Mouse (Mus musculus) ovary, postnatal 10 days (tissue): ENCODE data around the gene Fam214b.

Experiments used
- DNase-seq: peaks from one replicate; pipeline ENCODE4 v3.0.0; 2022; ENCODE audit warnings: low spot score

Fam214b gene

DNA sequence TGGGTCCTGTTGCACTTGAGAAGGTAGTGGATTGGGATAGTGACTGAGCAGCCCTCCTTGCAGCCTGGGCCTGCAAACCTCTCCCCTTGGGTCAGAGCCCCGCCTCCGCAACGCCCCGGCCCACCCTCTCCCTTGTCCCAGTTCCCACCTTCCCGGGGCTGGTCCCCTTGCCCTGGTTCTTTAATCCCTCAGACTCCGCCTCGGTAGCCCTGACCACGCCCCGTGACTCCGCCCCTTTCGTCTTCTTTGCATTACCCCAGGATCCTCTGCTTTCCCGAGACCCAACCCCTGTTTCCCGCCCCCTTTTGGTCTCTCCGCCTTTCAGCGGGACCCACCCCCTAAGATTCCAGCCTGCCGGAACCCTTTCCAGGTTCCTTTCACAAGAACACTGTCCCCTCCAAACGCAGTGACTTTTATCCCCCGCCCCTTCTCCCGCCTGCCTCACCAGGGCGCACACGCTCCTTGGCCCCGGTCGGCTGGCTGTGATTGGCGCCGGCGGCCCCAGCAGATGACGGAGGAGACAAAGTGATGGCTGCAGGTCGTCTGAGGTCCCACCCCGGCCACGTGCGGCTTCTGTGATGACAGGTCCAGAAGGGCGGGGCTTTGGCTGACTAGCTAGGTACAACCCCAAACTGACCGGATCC lies at the start of gene Fam214b:
Gene Fam214b, minus strand, starts transcription at position 562 of the 644 bp plus-strand sequence.
- peak; percentile 93 for DNase-seq

DNA sequence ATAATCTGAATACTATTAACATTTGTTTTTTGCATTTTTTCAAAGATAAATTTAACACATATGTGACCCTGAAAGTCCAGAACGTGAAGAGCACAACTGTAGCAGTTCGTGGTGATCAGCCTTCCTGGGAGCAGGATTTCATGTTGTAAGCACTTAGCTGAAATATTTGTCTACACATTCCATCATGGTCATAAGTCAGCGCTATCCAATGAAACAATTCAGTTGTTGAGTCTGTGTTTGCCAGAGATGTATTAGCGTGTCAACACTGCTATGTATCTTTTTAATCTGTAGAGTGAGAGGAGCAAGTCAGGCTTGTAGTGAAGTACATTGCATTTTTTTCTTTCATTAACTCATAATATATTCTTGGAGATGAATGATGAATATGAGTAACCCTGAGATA lies 45.2 kb upstream of the Fam214b start:
- no peak for DNase-seq

DNA sequence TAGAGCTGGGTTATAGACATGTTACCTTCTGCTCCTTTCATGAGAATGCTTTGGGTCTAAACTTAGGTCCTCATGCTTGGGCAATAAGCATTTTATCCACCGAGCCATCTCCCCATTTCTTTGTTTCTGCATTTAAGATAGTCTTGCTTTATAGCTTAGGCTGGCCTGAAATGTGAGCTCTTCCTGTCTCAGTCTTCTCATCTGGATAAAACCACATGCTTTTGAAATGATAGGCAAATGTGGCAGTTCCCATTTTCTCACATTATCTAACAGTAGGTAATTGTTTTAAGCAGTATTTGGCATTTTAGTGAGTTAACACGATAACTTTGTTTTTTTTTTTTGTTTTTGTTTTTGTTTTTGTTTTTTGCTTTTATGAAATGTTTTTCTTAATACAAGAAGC lies 43.9 kb upstream of the Fam214b start:
- no peak for DNase-seq

DNA sequence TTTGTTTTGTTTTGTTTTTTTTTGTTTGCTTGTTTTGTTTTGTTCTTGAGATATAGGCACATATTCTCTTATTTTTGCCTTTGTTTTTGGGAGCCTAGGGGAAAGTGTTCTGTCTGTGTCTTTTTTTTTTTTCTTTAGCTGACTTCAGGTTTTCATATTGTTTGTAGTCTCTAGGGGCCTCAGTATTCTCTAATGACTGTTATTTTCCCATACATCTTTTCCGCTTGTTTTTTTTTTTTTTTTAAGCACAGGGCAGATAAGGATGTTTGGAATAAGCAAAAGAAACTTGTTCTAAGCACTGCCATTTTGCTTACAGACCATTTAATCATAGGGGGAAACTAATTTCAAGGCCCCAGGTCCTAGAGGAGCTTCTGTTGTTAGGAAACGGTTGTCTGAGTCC lies 36.4 kb upstream of the Fam214b start:
- no peak for DNase-seq

DNA sequence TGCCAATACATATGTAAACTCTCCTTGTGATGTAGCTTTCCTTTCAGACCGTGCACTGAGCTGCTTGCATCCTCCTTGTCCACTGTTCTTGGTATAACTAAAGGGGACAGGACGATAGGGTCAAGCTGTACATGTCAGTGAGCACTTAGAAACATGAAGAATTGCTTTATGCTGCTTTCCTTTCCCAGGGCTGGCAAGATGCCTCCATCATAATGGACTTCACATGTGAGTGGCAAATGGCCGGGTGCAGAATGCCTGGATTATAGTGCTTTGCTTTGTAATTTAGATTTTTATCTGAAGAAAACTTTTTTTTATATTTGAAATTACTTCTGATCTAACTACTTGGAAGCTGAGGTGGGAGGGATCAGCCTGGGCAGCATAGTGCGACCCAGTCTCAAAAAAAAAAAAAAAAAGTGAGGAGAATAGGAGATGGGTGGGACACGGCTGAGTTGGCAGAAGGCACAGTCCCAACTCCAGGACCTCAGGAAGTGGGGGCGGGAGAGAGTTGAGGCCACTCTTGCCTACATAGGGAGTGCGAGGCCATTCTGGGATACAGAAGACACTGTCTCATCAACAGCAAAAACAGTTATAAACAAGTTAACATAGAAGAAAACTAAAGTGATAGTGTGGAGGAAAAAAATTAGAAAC lies 32.2 kb upstream of the Fam214b start:
- DNase-seq, result no peak

DNA sequence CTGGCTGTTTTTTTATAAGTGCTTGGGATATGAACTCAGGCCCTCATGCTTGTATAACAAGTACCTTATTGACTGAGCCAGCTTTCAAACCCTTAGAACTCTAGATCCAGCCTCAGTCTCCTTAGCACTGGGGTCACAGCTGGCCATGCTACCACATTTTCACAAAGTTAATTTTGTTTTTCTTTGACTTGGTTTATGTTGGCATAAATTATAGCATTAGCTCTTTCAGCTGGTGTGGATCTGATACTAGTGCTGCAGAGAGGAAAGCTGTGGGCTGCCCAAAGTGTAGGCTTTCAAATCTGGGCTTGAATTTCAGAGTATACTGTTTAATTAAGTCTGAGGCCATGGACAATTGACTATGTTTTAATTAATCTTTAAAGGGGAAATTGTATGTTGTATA lies 28.9 kb upstream of the Fam214b start:
- DNase-seq, result no peak

DNA sequence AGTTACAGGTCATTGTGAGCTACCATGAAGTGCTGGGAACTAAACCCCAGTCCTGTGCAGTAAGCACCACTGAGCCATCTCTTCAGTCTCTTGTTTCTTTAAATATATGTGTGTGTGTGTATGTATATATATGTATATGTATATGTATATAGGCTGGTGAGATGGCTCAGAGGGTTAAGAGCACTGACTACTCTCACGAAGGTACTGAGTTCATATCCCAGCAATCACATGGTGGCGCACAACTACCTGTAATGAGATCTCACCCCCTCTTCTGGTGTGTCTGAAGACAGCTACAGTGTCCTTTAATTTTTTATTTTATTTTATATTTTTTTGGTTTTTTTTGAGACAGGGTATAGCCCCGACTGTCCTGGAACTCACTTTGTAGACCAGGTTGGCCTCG lies 19.5 kb upstream of the Fam214b start:
- no peak for DNase-seq

DNA sequence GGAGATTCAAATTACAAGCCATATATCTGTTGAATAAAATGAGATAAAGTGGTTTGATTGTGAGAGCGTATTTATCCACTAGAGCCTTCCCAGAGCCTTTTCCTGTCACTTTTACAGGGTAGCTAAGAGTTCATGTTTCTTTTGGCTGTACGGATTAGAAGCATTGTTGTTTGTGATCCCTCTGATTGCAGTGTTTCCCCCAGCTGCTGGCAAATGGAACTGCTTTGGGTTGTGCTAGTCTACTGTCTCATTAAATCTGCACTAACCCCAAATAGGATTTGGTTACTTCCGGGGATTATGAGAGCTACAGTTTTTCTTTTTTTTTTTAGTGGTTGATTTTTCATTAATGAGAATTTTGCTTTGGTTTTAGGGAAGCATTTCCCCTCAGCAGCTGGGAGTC lies 14.3 kb upstream of the Fam214b start:
- DNase-seq, result no peak

DNA sequence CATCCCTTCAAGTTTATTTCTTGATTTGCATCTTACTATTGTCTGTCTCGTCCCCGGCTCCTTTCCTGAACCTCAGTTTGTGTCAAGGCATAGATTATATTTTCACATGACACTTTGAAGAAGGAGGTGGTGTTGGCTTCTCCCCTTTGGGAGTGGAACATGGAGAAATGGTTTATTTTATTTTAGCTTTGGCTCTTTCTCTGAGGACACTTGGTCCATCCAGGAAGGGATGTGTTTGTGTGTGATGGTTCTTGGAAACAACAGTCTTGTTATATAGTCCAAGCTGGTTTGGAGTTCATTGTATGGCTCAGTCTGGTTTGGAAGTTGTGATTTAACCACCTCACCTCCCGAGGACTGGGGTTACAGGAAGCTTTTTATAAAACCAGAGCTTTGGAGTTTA lies 13.7 kb upstream of the Fam214b start:
- DNase-seq, result no peak

DNA sequence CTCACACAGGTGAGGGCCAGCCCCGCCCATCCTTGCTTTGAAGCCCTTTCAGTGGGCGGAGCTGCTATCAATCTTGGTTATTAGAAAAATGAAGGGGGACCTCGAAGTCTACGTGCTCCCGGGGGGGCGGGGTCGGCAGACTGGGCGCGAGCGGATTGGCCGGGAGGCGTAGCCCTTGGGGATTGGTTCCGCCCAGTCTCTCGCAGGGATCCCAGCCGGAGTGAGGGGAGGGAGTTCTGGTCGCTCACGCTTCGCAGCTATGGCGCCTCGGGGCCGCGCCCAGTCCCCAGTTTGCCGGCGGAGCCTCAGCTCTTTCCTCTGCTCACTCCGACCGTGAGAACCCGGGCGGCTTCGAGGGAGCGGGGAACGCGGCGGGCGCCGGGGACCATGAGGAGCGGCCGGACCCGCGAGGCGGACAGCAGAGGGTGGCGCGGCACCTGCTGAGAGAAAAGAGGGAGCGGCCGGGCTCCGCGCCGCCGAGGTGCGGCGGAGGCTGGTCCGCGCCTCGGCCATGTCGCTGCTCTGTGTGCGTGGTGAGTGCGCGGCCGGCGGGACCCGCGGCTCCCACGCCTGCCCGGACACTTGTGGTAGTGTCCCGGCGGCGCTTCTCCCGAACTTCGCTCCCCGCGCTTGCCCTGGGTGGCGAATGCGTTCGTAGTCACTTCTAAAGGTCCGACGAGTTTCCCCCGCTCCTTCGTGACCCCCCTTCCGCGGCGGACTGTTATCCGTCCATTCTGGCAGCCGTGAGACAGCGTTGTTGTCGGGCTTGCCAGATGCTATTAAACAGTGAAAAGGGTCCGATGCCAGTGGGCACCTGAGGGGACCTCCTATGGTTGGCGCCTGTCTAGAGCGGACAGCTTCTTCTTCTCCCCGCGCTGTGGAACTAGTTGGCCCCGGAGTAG lies 13.0 kb upstream of the Fam214b start, which contains the start of gene Unc13b:
Gene Unc13b, plus strand, starts transcription at position 201 of the 902 bp plus-strand sequence.
- DNase-seq, result peak; percentile 70

DNA sequence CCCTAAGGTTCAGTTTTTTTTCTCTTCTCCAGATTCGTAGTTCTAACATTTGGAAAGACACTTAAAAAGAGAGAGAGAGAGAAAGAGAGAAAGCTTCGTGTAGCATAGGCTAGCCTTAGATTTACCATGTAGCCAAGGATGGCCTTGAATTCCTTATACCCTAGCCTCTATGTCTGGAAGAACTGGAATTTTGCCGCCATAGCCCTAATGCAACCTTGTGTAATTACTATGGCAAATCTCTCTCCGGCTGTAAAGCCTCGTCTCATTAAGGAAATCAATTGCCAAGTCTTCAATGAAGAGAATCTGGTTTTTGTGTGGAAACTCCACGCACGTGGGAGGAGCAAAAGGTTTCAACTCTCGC lies 12.4 kb upstream of the Fam214b start:
- DNase-seq, result no peak

DNA sequence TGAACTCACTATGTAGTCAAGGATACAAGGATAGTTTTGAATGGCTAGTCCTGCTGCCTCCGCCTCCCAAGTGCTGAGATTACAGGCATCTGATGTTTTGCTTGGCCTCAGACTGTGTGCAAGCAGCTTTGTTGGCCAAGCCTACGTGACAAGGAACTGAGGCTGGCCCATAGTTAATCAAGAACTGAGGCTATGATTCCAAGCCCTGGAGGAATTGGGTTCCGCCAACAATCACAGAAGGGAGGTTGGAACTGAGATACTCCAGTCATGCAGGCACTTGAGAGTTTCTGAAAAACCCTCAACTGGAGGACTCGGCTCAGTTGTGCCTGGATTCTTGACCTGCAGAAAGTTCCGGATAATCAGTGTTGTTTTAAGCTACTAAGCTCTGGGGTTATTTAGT lies 11.6 kb upstream of the Fam214b start:
- DNase-seq, result no peak

DNA sequence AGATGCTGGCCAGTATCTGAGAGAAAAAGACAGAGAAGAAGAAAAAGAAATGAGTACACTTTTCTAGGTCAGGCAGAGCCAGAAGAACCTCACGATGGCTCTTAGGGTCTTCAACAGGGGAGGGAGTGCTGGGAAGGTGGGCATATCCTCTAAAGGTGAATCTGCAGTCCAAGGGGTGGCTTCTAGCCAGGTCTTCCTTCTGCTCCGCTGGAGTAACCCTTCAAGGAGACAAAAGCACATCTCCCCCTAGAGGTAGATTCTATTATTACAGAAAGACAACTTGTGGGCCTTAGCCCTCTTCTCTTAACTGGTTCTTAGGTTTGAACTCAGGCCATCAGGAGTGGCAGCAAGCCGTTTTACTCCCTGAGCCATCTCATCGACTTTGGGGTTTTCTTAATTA lies 6.6 kb upstream of the Fam214b start:
- DNase-seq, result no peak

DNA sequence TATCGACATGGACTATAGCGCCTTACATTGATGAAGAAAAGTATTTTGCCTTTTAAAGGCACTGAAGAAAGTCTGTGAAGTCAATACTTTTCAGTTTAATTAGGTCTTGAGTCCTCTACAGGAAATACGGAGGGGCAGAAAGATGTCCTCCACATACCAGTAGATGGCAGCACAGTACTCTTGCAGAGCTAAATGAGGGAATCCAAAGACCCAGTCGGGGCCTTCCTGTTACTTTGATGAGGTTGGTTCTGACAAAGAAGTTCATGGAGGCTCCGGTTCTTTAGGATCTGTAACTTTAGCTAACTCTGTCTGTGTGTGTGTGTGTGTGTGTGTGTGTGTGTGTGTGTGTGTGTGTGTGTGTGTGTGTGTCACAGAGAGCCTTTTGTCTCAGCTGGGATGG lies 1.2 kb upstream of the Fam214b start:
- DNase-seq, result no peak

DNA sequence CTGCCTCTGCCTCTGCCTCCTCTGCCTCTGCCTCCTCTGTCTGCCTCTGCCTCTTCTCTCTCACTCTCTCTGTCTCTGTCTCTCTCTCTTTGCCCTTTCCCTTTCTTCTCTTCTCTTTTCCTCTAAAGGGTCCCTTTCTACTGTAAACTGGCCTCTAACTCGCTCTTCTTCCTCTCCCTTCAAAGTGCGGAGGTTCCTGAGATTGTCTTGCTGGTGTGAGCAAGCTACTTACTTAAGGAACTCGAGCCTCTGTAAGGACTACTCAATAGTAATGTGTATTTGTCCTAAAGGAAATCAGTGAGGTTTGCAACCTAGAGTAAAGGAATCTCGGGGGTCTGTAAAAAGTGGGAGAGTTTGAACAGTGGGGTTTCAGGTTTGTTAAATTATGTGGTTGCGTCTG lies 587 bp upstream of the Fam214b start:
- DNase-seq, result no peak

DNA sequence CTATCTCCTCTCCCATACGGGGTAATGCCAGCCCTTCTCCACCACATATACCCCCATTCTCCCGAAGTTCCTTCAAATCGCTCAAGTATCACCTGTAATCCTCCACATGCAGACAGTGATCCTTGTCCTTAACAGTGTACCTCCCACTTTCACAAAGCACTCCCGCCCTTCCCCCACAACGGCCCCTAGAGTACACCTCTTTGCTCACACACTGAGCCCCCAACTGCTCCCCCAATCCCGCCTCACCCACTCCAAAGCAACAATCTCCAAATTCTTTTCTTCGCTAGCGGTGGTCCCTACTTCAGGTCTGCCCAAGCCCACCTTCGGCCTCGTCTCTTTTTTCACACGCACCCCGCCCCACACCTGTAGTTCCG lies 748 bp downstream of the Fam214b start:
- DNase-seq, result no peak

DNA sequence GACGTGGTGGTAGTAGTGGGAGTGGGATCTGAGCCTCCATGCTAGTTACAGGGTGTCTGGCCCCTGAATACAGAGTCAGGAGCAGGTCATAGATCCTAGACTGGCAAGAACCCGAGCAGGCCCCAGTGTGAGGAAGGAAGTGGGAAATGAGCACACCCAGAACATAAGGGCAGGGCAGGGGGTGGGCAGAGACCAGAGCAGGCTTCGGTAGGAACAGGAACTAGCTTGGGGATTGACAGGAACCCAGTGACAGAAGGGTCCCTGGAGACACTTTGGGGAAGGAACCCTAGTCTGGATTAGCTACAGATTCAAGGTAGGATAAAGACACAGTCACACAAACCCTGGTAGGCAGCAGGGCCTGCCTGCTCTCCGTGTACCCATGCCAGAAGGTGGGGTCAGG lies 1.3 kb downstream of the Fam214b start:
- DNase-seq, result no peak

DNA sequence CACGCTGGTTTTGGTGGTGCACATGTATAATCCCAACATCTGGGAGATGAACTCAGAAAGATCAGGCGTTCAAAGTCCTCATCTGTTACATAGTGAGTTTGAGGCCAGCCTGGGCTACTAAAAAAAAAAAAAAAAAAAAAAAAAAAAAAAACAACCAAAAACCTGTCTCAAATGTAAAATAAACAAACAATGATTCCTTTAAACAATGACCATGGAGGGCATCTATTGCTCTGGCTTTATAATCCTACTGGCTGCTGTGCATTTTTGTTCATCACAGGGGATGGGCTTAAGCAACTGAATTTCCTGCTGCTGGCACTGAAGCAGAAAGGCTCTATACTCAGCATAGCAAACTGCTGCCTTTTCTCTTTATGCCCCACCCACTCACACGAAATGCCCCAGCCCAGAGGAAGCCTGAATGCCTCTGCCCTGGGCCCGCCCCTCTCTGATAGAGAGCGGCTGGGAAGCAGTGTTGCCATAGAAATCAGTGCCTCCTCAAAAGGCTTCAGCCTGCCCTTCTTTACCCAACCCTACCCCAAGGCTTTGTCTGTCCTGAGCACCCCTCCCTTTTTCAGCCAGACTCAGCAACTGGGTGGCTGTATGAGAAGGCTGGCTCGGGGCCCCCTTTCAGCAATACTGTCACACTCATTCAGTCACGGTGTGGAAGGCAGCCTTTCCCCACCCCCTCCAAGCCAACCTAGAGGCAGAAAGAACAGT lies 2.2 kb downstream of the Fam214b start:
- no peak for DNase-seq

DNA sequence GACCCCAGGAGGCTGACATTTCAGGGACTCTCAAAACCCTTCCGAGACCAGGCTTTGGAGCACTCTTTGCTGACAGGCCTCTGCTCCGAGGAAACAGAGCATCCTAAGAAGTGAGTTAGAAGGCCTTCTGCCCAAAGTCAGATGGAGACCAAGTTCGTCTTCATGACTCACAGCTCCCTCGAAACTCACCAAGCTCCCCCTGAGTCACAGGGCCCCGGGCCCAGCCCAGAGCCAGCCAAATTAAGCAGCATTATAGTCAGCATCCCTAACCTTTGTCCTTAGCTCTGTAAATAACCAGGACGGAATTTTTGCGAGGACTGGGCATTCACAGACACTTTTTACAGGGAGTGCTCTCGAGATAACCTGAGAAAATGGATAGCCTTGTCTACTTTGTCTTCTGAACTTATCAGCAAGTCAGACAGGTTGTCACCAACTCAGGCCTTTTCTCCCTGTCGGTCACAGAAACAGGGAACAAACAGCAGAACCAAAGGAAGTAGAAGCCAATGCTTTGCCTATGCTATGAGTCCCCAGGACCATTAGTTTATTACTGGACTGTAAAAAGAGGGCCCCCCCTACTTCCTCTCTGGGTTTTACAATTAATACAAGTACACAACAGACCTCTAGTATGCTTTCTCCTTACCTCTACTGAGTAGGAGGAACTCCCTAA lies 5.0 kb downstream of the Fam214b start:
- no peak for DNase-seq

DNA sequence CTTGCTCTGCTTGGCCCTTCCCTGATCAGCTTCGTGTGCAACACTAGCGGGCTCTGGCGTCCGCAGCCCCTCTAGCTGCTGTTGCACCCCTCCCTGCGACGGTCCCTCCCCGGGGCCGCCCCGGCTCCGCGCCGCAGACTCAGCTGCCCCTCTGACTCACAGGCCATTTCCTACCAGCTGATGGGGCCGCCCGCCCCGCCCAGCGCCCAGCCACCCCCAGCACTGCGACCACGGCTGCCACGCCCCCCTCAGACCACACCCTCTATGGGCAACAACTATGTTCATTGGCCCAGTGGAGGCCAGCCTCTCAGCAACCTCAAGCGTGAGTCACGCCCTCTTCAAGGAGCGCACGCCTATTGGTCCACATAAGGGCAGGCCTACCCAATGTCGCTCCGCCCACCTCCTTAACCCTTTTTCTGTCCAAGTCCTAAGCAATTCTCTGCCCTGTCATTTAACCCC lies 5.9 kb downstream of the Fam214b start:
- peak; percentile 71 for DNase-seq

DNA sequence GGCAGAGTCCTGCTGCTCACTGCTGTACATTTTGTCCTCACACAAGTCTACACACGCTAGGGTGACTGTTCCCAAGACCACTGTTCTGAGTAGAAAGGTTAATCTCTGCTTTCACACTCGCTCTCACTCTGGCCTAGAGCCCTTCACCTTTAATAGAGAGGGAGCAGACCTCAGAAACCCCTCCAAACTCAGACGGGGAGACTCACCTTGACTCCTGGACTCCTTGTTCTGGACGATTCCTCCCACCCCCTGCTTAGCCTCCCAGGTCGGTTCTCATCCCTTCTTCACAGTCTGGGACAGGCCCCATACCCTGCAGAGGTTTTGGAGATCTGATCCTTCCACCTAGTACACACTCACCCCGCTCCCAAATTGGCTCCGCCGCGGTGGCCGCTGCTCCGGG lies 6.4 kb downstream of the Fam214b start:
- no peak for DNase-seq
